In the genomic region with DNA sequence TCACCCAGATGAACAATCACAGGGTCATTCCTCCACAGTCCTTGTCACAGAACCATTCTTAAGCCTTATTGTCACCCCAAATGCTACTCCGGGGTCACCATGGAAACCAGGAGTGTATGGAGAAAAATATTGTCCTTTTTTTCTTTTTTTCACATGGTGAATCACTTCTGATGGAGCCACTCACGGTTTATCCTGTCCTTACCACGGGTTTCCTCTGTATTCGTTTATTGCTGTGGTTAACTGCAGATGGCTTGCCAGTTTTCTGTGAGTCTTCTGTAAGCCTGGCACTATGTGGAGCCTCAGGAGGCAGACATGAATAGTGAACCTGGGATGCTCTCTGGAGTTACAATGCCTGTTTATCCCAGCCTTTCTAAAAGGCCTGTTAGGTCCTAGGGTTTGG, we compare ENCODE assay signal across 13 mouse cellular contexts. TPM values are rescaled to one million over a fixed set of nuclear protein-coding genes. Genes with fewer than 3 reads are reported as not detected.
DNase-seq lines count a peak whose midpoint lies in the region; ATAC-seq and TF ChIP-seq lines count a peak whose summit lies in the region.
"Had no signal": no experiment of that assay in that cellular context is flagged by ENCODE, and none has a peak within 500 bp of the region (broad histone marks: within the 10 kb centered on the region; RNA-seq: fewer than 3 reads in every experiment).

No protein-coding gene starts in this region.

- intact Hi-C loops in heart, adult 2 months (cut with DNase I): loop anchor here (2.0 to 5.0 kb wide), 2 partner anchors 49 to 214 kb away; no protein-coding TSS in a partner anchor

- TF ChIP-seq CTCF in heart, postnatal 0 days (IDR thresholded peaks at IDR 0.05; ENCODE audit: low read depth): no peak
- no peak for TF ChIP-seq CTCF in heart, adult 2 months (IDR thresholded peaks at IDR 0.05)

- ATAC-seq in heart, postnatal 0 days (ENCODE audit: insufficient read depth, low read depth): no peak
- no peak for ATAC-seq in neural tube, embryonic 13.5 days (ENCODE audit: low read depth)
- ATAC-seq in embryonic facial prominence, embryonic 15.5 days (ENCODE audit: insufficient number of reproducible peaks, low FRiP score, low TSS enrichment, low read depth): no peak
- no peak for ATAC-seq in stomach, embryonic 15.5 days (ENCODE audit: insufficient read depth, low FRiP score, low read depth)

- H3K4me2 ChIP-seq in heart, postnatal 0 days (ENCODE audit: low read depth, low read length): no peak overlapping the region
- H3K4me2 ChIP-seq in neural tube, embryonic 13.5 days: no peak overlapping the region
- H3K4me2 ChIP-seq in embryonic facial prominence, embryonic 15.5 days (replicated peaks): no peak overlapping the region
- no peak overlapping the region for H3K4me2 ChIP-seq in stomach, embryonic 15.5 days
- H3K4me2 ChIP-seq: midbrain, embryonic 11.5 days had no signal

- H3K36me3 ChIP-seq in heart, postnatal 0 days (replicated peaks; ENCODE audit: control insufficient read depth, insufficient read depth, low read length): no peaks in the 10 kb centered on the region
- H3K36me3 ChIP-seq in heart, adult 2 months (ENCODE audit: control insufficient read depth, insufficient read depth, low read length): no peaks in the 10 kb centered on the region
- no peaks in the 10 kb centered on the region for H3K36me3 ChIP-seq in neural tube, embryonic 13.5 days
- no peaks in the 10 kb centered on the region for H3K36me3 ChIP-seq in embryonic facial prominence, embryonic 15.5 days
- H3K36me3 ChIP-seq in stomach, embryonic 15.5 days: no peaks in the 10 kb centered on the region
- H3K36me3 ChIP-seq: G1E had no signal

- no peak for DNase-seq in heart, postnatal 0 days (ENCODE audit: low spot score)
- no peak for DNase-seq in heart, adult 2 months
- no peak for DNase-seq in neural tube, embryonic 10.5 days (ENCODE audit: extremely low spot score, low spot score)
- no peak for DNase-seq in embryo, embryonic 10 days (ENCODE audit: low spot score)
- DNase-seq in gastrocnemius, postnatal 10 days: no peak

- H3K9me3 ChIP-seq in heart, postnatal 0 days (replicated peaks; ENCODE audit: control insufficient read depth, low read length): no peaks in the 10 kb centered on the region
- no peaks in the 10 kb centered on the region for H3K9me3 ChIP-seq in neural tube, embryonic 13.5 days
- no peaks in the 10 kb centered on the region for H3K9me3 ChIP-seq in embryonic facial prominence, embryonic 15.5 days (replicated peaks)
- no peaks in the 10 kb centered on the region for H3K9me3 ChIP-seq in stomach, embryonic 15.5 days

- peak overlapping the region; percentile 35; the same call in 1 of the 2 replicates for H3K27ac ChIP-seq in heart, postnatal 0 days (ENCODE audit: low read depth)
- H3K27ac ChIP-seq in heart, adult 2 months: no peak overlapping the region
- peak overlapping the region; percentile 54 for H3K27ac ChIP-seq in neural tube, embryonic 13.5 days (replicated peaks)
- H3K27ac ChIP-seq in embryonic facial prominence, embryonic 15.5 days (replicated peaks): peak overlapping the region; percentile 68; the same call in 1 of the 2 replicates
- H3K27ac ChIP-seq in stomach, embryonic 15.5 days: peak overlapping the region; percentile 77

- 62% methylated on average over 4 of the region's 4 CpGs for WGBS in heart, postnatal 0 days
- WGBS in heart, adult 2 months: 72% methylated on average over 4 of the region's 4 CpGs
- 26% methylated on average over 4 of the region's 4 CpGs for WGBS in neural tube, embryonic 13.5 days
- WGBS in embryonic facial prominence, embryonic 15.5 days: 46% methylated on average over 4 of the region's 4 CpGs
- WGBS in stomach, embryonic 15.5 days: 54% methylated on average over 4 of the region's 4 CpGs

- peaks cover 21% of the 10 kb centered on the region for H3K4me1 ChIP-seq in heart, postnatal 0 days (ENCODE audit: control insufficient read depth, insufficient read depth)
- no peaks in the 10 kb centered on the region; the same call in 1 of the 2 replicates for H3K4me1 ChIP-seq in heart, adult 2 months (ENCODE audit: control insufficient read depth, insufficient read depth, low read length)
- peaks cover 81% of the 10 kb centered on the region for H3K4me1 ChIP-seq in neural tube, embryonic 13.5 days (replicated peaks)
- H3K4me1 ChIP-seq in embryonic facial prominence, embryonic 15.5 days: peaks cover 62% of the 10 kb centered on the region
- peaks cover 31% of the 10 kb centered on the region for H3K4me1 ChIP-seq in stomach, embryonic 15.5 days

- H3K27me3 ChIP-seq in heart, postnatal 0 days (ENCODE audit: control insufficient read depth, insufficient read depth, low read length): no peaks in the 10 kb centered on the region
- no peaks in the 10 kb centered on the region for H3K27me3 ChIP-seq in heart, adult 2 months (ENCODE audit: control insufficient read depth, insufficient read depth, low read length)
- H3K27me3 ChIP-seq in neural tube, embryonic 13.5 days: 0 out of 2 replicates have a peak, but pooled peaks cover 2% of the 10 kb centered on the region
- no peaks in the 10 kb centered on the region for H3K27me3 ChIP-seq in embryonic facial prominence, embryonic 15.5 days
- H3K27me3 ChIP-seq in stomach, embryonic 15.5 days (replicated peaks): no peaks in the 10 kb centered on the region

- no peak for TF ChIP-seq POLR2A in heart, adult 2 months (IDR thresholded peaks at IDR 0.05; ENCODE audit: insufficient read depth, low read depth, low read length)

- no peak overlapping the region for H3K9ac ChIP-seq in heart, postnatal 0 days (replicated peaks; ENCODE audit: low read depth, low read length)
- H3K9ac ChIP-seq in heart, adult 2 months (ENCODE audit: low read depth, low read length): no peak overlapping the region
- H3K9ac ChIP-seq in neural tube, embryonic 13.5 days: no peak overlapping the region
- H3K9ac ChIP-seq in embryonic facial prominence, embryonic 15.5 days: no peak overlapping the region
- H3K9ac ChIP-seq in stomach, embryonic 15.5 days: no peak overlapping the region
- H3K9ac ChIP-seq: forebrain, postnatal 0 days had no signal

- H3K4me3 ChIP-seq in heart, postnatal 0 days (ENCODE audit: low read depth, low read length): no peak overlapping the region
- H3K4me3 ChIP-seq in heart, adult 2 months: no peak overlapping the region
- H3K4me3 ChIP-seq in neural tube, embryonic 13.5 days: no peak overlapping the region
- no peak overlapping the region for H3K4me3 ChIP-seq in embryonic facial prominence, embryonic 15.5 days (replicated peaks)
- H3K4me3 ChIP-seq in stomach, embryonic 15.5 days (replicated peaks): no peak overlapping the region

- no peaks in the 10 kb centered on the region for H3K79me2 ChIP-seq in heart, adult 2 months (replicated peaks; ENCODE audit: control insufficient read depth, insufficient read depth, low read length)

- no peak for TF ChIP-seq EP300 in heart, postnatal 0 days (IDR thresholded peaks at IDR 0.05; ENCODE audit: low read depth)
- no peak for TF ChIP-seq EP300 in heart, adult 2 months (IDR thresholded peaks at IDR 0.05; ENCODE audit: insufficient read depth, low read depth, low read length)

RNA-seq across cellular contexts. Expression of gene Hmga2, which starts 53.4 kb away (rescaled TPM):
- total RNA-seq in heart, postnatal 0 days (2014; rRNA removed; ENCODE audit: low replicate concordance): 0.77 and 1.0 TPM in 2 replicates
- polyA plus RNA-seq in heart, postnatal 0 days (2015; fragmentation: Nextera tagmentation; extraction: Ambion mirVana): 0.53 and 0.63 TPM in 2 replicates
- not detected for total RNA-seq in heart, adult 2 months (2021)
- not detected in 2 replicates for polyA plus RNA-seq in heart, adult 2 months (2012; rRNA removed)
- polyA plus RNA-seq in neural tube, embryonic 13.5 days (2015; fragmentation: Nextera tagmentation; extraction: Ambion mirVana): 3.7 and 8.8 TPM in 2 replicates
- polyA plus RNA-seq in embryonic facial prominence, embryonic 15.5 days (2015; fragmentation: Nextera tagmentation; extraction: Ambion mirVana): 11.1 and 11.5 TPM in 2 replicates
- 29.3 TPM in 2 replicates for polyA plus RNA-seq in stomach, embryonic 15.5 days (2015; fragmentation: Nextera tagmentation; extraction: Ambion mirVana)
- under 1 TPM; 0.21 to 0.23 TPM for total RNA-seq in gastrocnemius, postnatal 10 days (2021)
- total RNA-seq: liver, adult 2 months had no signal
- polyA plus RNA-seq: G1E; urinary bladder, adult 2 months had no signal
